13 mouse cellular contexts compared by ENCODE assay signal in the genomic region with DNA sequence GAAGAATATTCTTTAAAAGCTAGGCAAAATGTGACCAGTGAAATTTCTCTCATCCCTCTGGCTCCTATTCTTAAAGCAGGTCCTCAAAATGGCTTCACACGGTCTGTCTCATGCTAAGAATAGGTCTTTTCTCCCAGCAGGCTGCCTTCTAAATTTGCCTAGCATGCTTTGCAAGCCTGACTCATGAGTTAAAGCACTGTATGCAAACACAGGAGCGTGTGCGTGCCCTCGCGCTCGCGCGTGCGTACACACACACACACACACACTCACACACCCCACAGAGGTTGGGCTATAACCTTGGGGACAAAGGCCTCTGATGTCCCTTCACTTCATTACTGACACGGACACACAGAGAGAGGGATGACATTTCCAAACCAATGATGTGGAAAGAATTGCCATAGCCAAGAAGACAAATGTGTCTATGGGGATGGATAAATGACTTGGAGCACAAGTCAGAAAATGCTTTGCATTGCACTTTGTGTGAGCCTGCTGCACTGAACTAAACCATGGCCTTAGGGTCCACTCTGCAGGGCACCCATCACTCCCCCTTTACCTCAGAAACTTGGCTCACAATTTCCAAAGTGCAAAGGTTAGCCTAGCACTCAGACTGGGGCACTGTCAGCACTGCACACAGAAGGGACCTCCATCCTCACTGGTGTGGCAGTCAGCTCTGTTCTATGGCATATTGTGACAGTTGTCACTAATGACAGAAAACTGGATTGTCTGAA.
DNase-seq lines count a peak whose midpoint lies in the region; ATAC-seq lines count a peak whose summit lies in the region.
"Had no signal": no experiment of that assay in that cellular context is flagged by ENCODE, and none has a peak within 500 bp of the region (broad histone marks: within the 10 kb centered on the region; RNA-seq: fewer than 3 reads in every experiment).

No protein-coding gene starts in this region.

- no peaks in the 10 kb centered on the region for H3K27me3 ChIP-seq in hindbrain, embryonic 15.5 days
- H3K27me3 ChIP-seq in neural tube, embryonic 11.5 days (ENCODE audit: control insufficient read depth, insufficient read depth, low read length) = no peaks in the 10 kb centered on the region
- H3K27me3 ChIP-seq: embryonic facial prominence, embryonic 13.5 days had no signal

- H3K4me1 ChIP-seq in hindbrain, embryonic 15.5 days (replicated peaks) = peaks cover 15% of the 10 kb centered on the region
- no peaks in the 10 kb centered on the region for H3K4me1 ChIP-seq in neural tube, embryonic 11.5 days (ENCODE audit: control insufficient read depth, insufficient read depth, low read length)
- H3K4me1 ChIP-seq: embryonic facial prominence, embryonic 13.5 days had no signal

- peak; percentile 79; the same call in 1 of the 2 replicates for ATAC-seq in hindbrain, embryonic 15.5 days (ENCODE audit: low FRiP score, low read depth)
- peak; percentile 75 for ATAC-seq in neural tube, embryonic 11.5 days (ENCODE audit: insufficient read depth, low FRiP score, low TSS enrichment)
- no peak for ATAC-seq in megakaryocyte, adult 5-6 weeks (ENCODE audit: poor library complexity, severe bottlenecking)

- DNase-seq in kidney, postnatal 14 days = peak; percentile 7
- DNase-seq in kidney, adult 18-20 months = no peak
- DNase-seq in embryo, embryonic 10.5 days (ENCODE audit: low spot score) = peak; percentile 9
- peak; percentile 38 for DNase-seq in neural tube, embryonic 11.5 days (ENCODE audit: low spot score)
- DNase-seq in heart, adult 11 months = no peak
- DNase-seq in thymus, postnatal 4 days = no peak
- DNase-seq: adrenal gland, postnatal 25 days; gastrocnemius, adult 2 months had no signal

- WGBS in hindbrain, embryonic 15.5 days = 24% methylated on average over 10 of the region's 10 CpGs
- 65% methylated on average over 10 of the region's 10 CpGs for WGBS in neural tube, embryonic 11.5 days

- no peak overlapping the region for H3K4me3 ChIP-seq in hindbrain, embryonic 15.5 days
- no peak overlapping the region for H3K4me3 ChIP-seq in neural tube, embryonic 11.5 days (ENCODE audit: low read depth, low read length)
- H3K4me3 ChIP-seq: embryonic facial prominence, embryonic 13.5 days; gastrocnemius, adult 2 months; myocyte had no signal

- H3K4me2 ChIP-seq in hindbrain, embryonic 15.5 days = no peak overlapping the region
- H3K4me2 ChIP-seq in neural tube, embryonic 11.5 days (ENCODE audit: low read depth) = no peak overlapping the region
- H3K4me2 ChIP-seq: embryonic facial prominence, embryonic 13.5 days had no signal

- H3K9me3 ChIP-seq in hindbrain, embryonic 15.5 days = no peaks in the 10 kb centered on the region
- H3K9me3 ChIP-seq in neural tube, embryonic 11.5 days (ENCODE audit: control insufficient read depth, low read length) = no peaks in the 10 kb centered on the region
- H3K9me3 ChIP-seq: embryonic facial prominence, embryonic 13.5 days had no signal

- no peaks in the 10 kb centered on the region for H3K36me3 ChIP-seq in hindbrain, embryonic 15.5 days
- no peaks in the 10 kb centered on the region for H3K36me3 ChIP-seq in neural tube, embryonic 11.5 days (ENCODE audit: control insufficient read depth, insufficient read depth, low read length)
- H3K36me3 ChIP-seq: embryonic facial prominence, embryonic 13.5 days had no signal

- no peak overlapping the region for H3K9ac ChIP-seq in hindbrain, embryonic 15.5 days
- H3K9ac ChIP-seq in neural tube, embryonic 11.5 days (ENCODE audit: low read length) = no peak overlapping the region
- H3K9ac ChIP-seq: embryonic facial prominence, embryonic 13.5 days; liver, embryonic 14.5 days had no signal

- H3K27ac ChIP-seq in hindbrain, embryonic 15.5 days (replicated peaks) = 0 out of 2 replicates have a peak overlapping the region, but pooled peaks have one; percentile 23
- peak overlapping the region; percentile 42; the same call in 1 of the 2 replicates for H3K27ac ChIP-seq in neural tube, embryonic 11.5 days (ENCODE audit: low read depth, low read length)
- H3K27ac ChIP-seq: embryonic facial prominence, embryonic 13.5 days; gastrocnemius, adult 2 months; liver, embryonic 14.5 days had no signal

Comparison
In these comparisons a context has a peak if more than half of its experiments do, and no peak if none do; other contexts are left out.
1. DNase-seq: peak in kidney, postnatal 14 days (single experiment), embryo, embryonic 10.5 days (single experiment) and neural tube, embryonic 11.5 days (single experiment); none in kidney, adult 18-20 months (single experiment), heart, adult 11 months (single experiment) and thymus, postnatal 4 days (single experiment).